Mouse (Mus musculus) small intestine, adult 2 months (tissue): ENCODE measurements around the gene Olfm3.

Source experiments
- CTCF ChIP-seq: fragments of 200-500 bp; IDR thresholded peaks from 2 replicates; pipeline ENCODE4 v1.5.1; 2012; ENCODE audit warnings: low read depth, mild to moderate bottlenecking, control low read depth, inconsistent platforms, low read length, moderate library complexity, mixed read lengths; ENCODE audit not compliant: insufficient replicate concordance, insufficient read length; ENCODE audit errors: extremely low read depth
- POLR2A ChIP-seq: fragments of 200-500 bp; IDR thresholded peaks from 2 replicates; pipeline ENCODE4 v1.6.1; 2012; ENCODE audit warnings: low read depth, mild to moderate bottlenecking, control low read depth, inconsistent platforms, low read length, moderate library complexity

DNA sequence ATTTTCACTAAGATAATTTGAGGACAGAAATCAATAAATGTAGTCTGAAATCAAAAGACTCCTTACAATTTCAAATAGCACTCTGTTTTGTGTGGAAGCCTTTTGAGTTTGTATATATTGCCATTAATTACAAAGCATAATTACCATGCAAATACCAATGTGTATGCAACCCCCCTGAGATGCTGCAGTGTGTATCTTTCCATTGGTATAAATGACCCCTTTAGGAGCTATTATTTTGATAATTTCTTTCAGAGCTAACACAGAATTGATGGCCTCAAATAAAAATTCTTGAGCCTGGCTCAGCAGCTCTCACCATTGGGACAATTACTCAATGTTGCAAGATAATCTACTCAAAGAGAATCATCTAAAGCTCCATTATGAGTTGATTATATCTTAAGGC, 67.3 kb downstream of the Olfm3 start:
- no peak for TF ChIP-seq CTCF
- TF ChIP-seq POLR2A, result no peak
